Mouse (Mus musculus): ENCODE measurements around the gene Hist1h2ai. TPM values are rescaled to one million over a fixed set of nuclear protein-coding genes. Genes with fewer than 3 reads are reported as not detected.
"Not testable (repeated sequence)": the region's sequence is repeated elsewhere in the genome, so short reads cannot be mapped to it uniquely, and the experiment has no call there.

The Hist1h2ai gene
- total and polyA plus RNA-seq, 3 experiments = 1.6 to 9.1 (median 3.5) TPM

DNA sequence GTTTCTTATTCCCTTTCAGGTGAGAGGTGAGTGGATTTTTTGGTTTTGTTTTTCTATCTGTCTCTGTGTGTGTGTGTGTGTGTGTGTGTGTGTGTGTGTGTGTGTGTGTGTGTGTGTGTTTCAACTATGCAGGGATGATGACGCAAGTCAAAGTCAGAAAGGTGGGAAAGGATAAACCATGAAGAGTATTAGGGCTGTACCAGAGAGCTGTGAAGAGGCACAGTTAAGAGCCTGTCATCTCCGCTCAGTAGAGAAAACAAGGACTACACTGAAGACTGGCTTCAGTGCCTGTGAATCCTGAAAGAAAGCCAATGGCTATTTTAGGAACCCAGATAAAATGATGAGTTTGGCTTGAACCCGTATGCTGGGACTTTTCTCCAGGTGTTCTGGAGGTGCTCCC, 35.6 kb downstream of the Hist1h2ai start:
- no peaks in the 10 kb centered on the region for H3K27me3 ChIP-seq (ENCODE audit: control insufficient read depth, insufficient read depth, low read length)
- no peak overlapping the region for H3K9ac ChIP-seq (ENCODE audit: low read depth, low read length)
- DNase-seq = no peak
- H3K4me1 ChIP-seq (ENCODE audit: control insufficient read depth, insufficient read depth, low read length) = no peaks in the 10 kb centered on the region; the same call in none of the 2 replicates
- no peak for TF ChIP-seq EP300 (IDR thresholded peaks at IDR 0.05; ENCODE audit: insufficient read depth, low read depth, low read length)
- TF ChIP-seq POLR2A (IDR thresholded peaks at IDR 0.05; ENCODE audit: insufficient read depth, low read depth, low read length) = no peak
- no peak for TF ChIP-seq CTCF (IDR thresholded peaks at IDR 0.05)
- WGBS = 46% methylated on average over 3 of the region's 3 CpGs
- peaks cover 2% of the 10 kb centered on the region; the same call in 1 of the 2 replicates for H3K36me3 ChIP-seq (ENCODE audit: control insufficient read depth, insufficient read depth, low read length)
- no peak overlapping the region for H3K27ac ChIP-seq
- intact Hi-C loops (cut with DNase I) = loop anchor here (2.0 to 10.0 kb wide), 7 partner anchors 17 to 1983 kb away; partner anchors contain the start of genes Hist1h1c, Hist1h2ac, Hist1h2ag and Hist1h2an
- H3K4me3 ChIP-seq = no peak overlapping the region
- no peaks in the 10 kb centered on the region for H3K79me2 ChIP-seq (replicated peaks; ENCODE audit: control insufficient read depth, insufficient read depth, low read length)

DNA sequence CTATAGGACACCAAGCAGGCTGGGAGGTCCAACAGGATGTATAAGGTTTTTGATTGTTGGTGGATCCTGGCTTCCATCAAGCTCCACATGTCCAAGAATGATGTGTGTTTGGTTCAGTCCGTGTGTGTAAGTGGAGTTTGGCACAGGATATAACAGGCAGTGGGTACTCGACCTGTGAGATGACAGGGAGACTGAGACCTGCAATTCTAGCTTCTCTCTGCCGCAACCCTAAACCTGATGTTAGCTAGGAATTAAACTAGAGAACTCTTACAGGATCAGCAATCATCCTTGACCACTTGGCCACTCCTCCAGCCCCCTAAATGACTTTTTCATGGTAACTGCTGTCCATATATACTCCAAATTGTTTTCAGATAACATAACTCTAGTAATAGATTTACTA, 36.1 kb downstream of the Hist1h2ai start:
- peaks cover 2% of the 10 kb centered on the region; the same call in 1 of the 2 replicates for H3K36me3 ChIP-seq (ENCODE audit: control insufficient read depth, insufficient read depth, low read length)
- no peaks in the 10 kb centered on the region for H3K79me2 ChIP-seq (replicated peaks; ENCODE audit: control insufficient read depth, insufficient read depth, low read length)
- no peak for DNase-seq
- no peak overlapping the region for H3K9ac ChIP-seq (ENCODE audit: low read depth, low read length)
- H3K4me1 ChIP-seq (ENCODE audit: control insufficient read depth, insufficient read depth, low read length) = no peaks in the 10 kb centered on the region; the same call in none of the 2 replicates
- no peaks in the 10 kb centered on the region for H3K27me3 ChIP-seq (ENCODE audit: control insufficient read depth, insufficient read depth, low read length)
- H3K27ac ChIP-seq = no peak overlapping the region
- no peak overlapping the region for H3K4me3 ChIP-seq
- no peak for TF ChIP-seq CTCF (IDR thresholded peaks at IDR 0.05)
- TF ChIP-seq EP300 (IDR thresholded peaks at IDR 0.05; ENCODE audit: insufficient read depth, low read depth, low read length) = no peak
- no peak for TF ChIP-seq POLR2A (IDR thresholded peaks at IDR 0.05; ENCODE audit: insufficient read depth, low read depth, low read length)
- intact Hi-C loops (cut with DNase I) = loop anchor here (2.0 to 10.0 kb wide), 4 partner anchors 34 to 1982 kb away; partner anchors contain the start of genes Hist1h1c, Hist1h2ac, Hist1h2ag and Hist1h2an
- WGBS = 50% methylated on average over 3 of the region's 3 CpGs

DNA sequence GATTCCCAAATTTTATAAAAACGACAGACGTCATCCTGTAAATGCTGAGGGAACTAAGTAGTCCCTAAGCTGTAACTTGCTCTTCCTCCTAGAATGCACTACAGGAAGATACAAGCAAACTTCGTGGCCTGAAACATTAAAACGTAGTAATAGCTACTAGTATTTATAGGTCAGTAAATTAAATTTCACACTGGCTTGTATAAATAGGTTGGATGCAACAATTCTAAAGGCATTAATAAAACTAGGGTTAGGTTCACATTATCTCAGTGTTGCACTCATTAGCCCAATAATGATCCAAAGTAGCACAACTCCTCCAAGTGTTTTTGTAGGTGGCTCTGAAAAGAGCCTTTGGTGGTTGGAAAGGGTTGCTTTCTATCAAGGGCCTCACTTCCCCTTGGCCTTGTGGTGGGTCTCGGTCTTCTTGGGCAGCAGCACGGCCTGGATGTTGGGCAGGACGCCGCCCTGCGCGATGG, 36.9 kb downstream of the Hist1h2ai start:
- Histone ChIP-seq H3K4me3 (peak overlapping the region; percentile 60), H3K27me3 (ENCODE audit: control insufficient read depth, insufficient read depth, low read length) (no peaks in the 10 kb centered on the region)
- 9% methylated on average over 10 of the region's 10 CpGs for WGBS

DNA sequence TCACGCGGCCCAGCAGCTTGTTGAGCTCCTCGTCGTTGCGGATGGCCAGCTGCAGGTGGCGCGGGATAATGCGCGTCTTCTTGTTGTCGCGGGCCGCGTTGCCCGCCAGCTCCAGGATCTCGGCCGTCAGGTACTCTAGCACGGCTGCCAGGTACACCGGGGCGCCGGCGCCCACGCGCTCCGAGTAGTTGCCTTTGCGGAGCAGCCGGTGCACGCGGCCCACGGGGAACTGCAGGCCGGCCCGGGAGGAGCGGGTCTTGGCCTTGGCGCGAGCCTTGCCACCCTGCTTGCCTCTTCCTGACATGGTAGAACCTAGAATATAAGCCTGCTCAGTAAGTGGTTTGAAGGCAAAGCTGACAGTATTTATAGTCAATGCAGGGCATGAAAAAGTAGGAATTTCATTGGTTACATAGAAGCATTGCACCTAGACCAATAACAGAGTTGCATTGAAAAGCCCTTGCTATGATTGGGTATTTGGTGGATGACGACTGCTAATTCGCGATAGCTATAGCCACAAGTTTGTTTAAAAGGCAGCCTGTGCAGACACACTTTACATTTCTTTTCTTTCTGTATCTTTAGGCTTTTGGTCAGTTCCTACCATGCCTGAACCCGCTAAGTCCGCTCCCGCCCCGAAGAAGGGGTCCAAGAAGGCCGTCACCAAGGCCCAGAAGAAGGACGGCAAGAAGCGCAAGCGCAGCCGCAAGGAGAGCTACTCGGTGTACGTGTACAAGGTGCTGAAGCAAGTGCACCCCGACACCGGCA, 37.5 kb downstream of the Hist1h2ai start, which contains the start of the genes Hist1h2ak and Hist1h2bn:
TSS of gene Hist1h2ak (minus strand) at position 304 of the 762 bp plus-strand sequence.
TSS of gene Hist1h2bn (plus strand) at position 600 of the 762 bp plus-strand sequence.
- peak within 1 kb of the TSS; percentile 77 for H3K9ac ChIP-seq (ENCODE audit: low read depth, low read length)
- intact Hi-C loops (cut with DNase I) = loop anchor here (2.0 to 10.0 kb wide), 4 partner anchors 33 to 1981 kb away; partner anchors contain the start of genes Hist1h1c, Hist1h2ac, Hist1h2ag and Hist1h2an
- H3K4me1 ChIP-seq (ENCODE audit: control insufficient read depth, insufficient read depth, low read length); H3K36me3 ChIP-seq (ENCODE audit: control insufficient read depth, insufficient read depth, low read length); H3K27me3 ChIP-seq (ENCODE audit: control insufficient read depth, insufficient read depth, low read length); H3K79me2 ChIP-seq (replicated peaks; ENCODE audit: control insufficient read depth, insufficient read depth, low read length): not testable (repeated sequence)
- TF ChIP-seq POLR2A (IDR thresholded peaks at IDR 0.05; ENCODE audit: insufficient read depth, low read depth, low read length) (peak; percentile 61; the same call in 1 of the 2 replicates), CTCF (IDR thresholded peaks at IDR 0.05) (peak; percentile 24; the same call in 1 of the 2 replicates)
- WGBS = under 1% methylated on average over 48 of the region's 50 CpGs
- DNase-seq = peak; percentile 62 to 68
- H3K4me3 ChIP-seq = peak within 1 kb of the TSS; percentile 60
- H3K27ac ChIP-seq = peak within 1 kb of the TSS; percentile 59; the same call in 1 of the 2 replicates

More for the DNA sequence above, 36.9 kb downstream of the Hist1h2ai start:
- Histone ChIP-seq H3K79me2 (replicated peaks; ENCODE audit: control insufficient read depth, insufficient read depth, low read length) (no peaks in the 10 kb centered on the region), H3K9ac (ENCODE audit: low read depth, low read length) (peak overlapping the region; percentile 77), H3K36me3 (ENCODE audit: control insufficient read depth, insufficient read depth, low read length) (peaks cover 2% of the 10 kb centered on the region; the same call in 1 of the 2 replicates), H3K4me1 (ENCODE audit: control insufficient read depth, insufficient read depth, low read length) (no peaks in the 10 kb centered on the region; the same call in none of the 2 replicates), H3K27ac (peak overlapping the region; percentile 56; the same call in 1 of the 2 replicates)
- TF ChIP-seq POLR2A (IDR thresholded peaks at IDR 0.05; ENCODE audit: insufficient read depth, low read depth, low read length) = no peak
- TF ChIP-seq EP300 (IDR thresholded peaks at IDR 0.05; ENCODE audit: insufficient read depth, low read depth, low read length) = no peak
- TF ChIP-seq CTCF (IDR thresholded peaks at IDR 0.05) = no peak
- no peak for DNase-seq
- intact Hi-C loops (cut with DNase I) = loop anchor here (2.0 to 10.0 kb wide), 4 partner anchors 34 to 1982 kb away; partner anchors contain the start of genes Hist1h1c, Hist1h2ac, Hist1h2ag and Hist1h2an

DNA sequence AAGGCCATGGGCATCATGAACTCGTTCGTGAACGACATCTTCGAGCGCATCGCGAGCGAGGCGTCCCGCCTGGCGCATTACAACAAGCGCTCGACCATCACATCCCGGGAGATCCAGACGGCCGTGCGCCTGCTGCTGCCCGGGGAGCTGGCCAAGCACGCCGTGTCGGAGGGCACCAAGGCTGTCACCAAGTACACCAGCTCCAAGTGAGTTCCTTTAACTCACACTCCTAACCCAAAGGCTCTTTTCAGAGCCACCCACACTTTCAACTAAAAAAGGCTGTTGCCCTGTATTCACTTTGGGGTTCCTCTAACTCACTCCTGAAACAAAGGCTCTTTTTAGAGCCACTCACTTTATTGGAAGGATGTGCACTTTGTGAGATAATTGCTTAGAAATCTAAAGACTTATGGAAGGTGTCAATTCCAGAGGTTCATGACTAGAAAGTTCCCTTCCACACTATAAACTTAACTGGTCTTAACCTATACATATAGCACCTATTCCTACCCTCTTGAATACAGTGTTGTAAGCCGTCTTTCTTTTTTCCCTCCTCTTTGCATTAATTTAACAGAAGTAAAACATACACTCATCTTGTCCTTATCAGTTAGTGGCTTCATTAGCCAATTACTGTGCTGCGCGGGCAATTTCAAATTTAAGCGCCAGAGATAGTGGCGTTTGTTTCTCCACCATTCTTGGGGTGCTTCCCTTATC, 38.2 kb downstream of the Hist1h2ai start:
- H3K27me3 ChIP-seq (ENCODE audit: control insufficient read depth, insufficient read depth, low read length); H3K79me2 ChIP-seq (replicated peaks; ENCODE audit: control insufficient read depth, insufficient read depth, low read length); H3K4me1 ChIP-seq (ENCODE audit: control insufficient read depth, insufficient read depth, low read length); DNase-seq; H3K36me3 ChIP-seq (ENCODE audit: control insufficient read depth, insufficient read depth, low read length); H3K27ac ChIP-seq: not testable (repeated sequence)
- peak overlapping the region; percentile 40 for H3K4me3 ChIP-seq
- intact Hi-C loops (cut with DNase I) = loop anchor here (10.0 kb wide), 3 partner anchors 290 to 1980 kb away; partner anchors contain the start of genes Hist1h1c, Hist1h2ac, Hist1h2ag and Hist1h2bc
- WGBS = 4% methylated on average over 15 of the region's 26 CpGs
- H3K9ac ChIP-seq (ENCODE audit: low read depth, low read length) = peak overlapping the region; percentile 38; the same call in 1 of the 2 replicates

All from heart, adult 2 months (tissue).